Mouse (Mus musculus) embryonic facial prominence, embryonic 13.5 days (tissue): Measurements from ENCODE around the gene Eef2k. TPM values are rescaled to one million over a fixed set of nuclear protein-coding genes. Genes with fewer than 3 reads are reported as not detected.
"Not testable (repeated sequence)": the region's sequence is repeated elsewhere in the genome, so short reads cannot be mapped to it uniquely, and the experiment has no call there.

Experiments
- ATAC-seq: fragments of 200-750 bp; cut with Nextera tagmentation; 2 replicates; pipeline ENCODE4 v1.8.0; 2017; ENCODE audit warnings: low read depth; ENCODE audit not compliant: insufficient number of reproducible peaks, insufficient read depth, low FRiP score, low TSS enrichment
- H3K27ac ChIP-seq: fragments of 300-500 bp; sonication (generic); 2 replicates; pipeline ENCODE4 v1.5.1; 2015; ENCODE audit warnings: moderate library complexity, mild to moderate bottlenecking, inconsistent platforms
- H3K27me3 ChIP-seq: fragments of 300-500 bp; sonication (generic); 2 replicates; pipeline ENCODE4 v1.6.1; 2015; ENCODE audit warnings: mild to moderate bottlenecking, inconsistent platforms
- H3K36me3 ChIP-seq: fragments of 300-500 bp; sonication (generic); 2 replicates; pipeline ENCODE4 v1.6.1; 2015; ENCODE audit warnings: mild to moderate bottlenecking, inconsistent platforms
- H3K4me1 ChIP-seq: fragments of 300-500 bp; sonication (generic); 2 replicates; pipeline ENCODE4 v1.6.1; 2015; ENCODE audit warnings: inconsistent platforms
- H3K4me2 ChIP-seq: fragments of 300-500 bp; sonication (generic); 2 replicates; pipeline ENCODE4 v1.6.1; 2015; ENCODE audit warnings: moderate library complexity, mild to moderate bottlenecking, inconsistent platforms
- H3K4me3 ChIP-seq: fragments of 300-500 bp; sonication (generic); 2 replicates; pipeline ENCODE4 v1.5.1; 2015; ENCODE audit warnings: mild to moderate bottlenecking, inconsistent platforms
- H3K9ac ChIP-seq: fragments of 300-500 bp; sonication (generic); 2 replicates; pipeline ENCODE4 v1.6.1; 2015; ENCODE audit warnings: mild to moderate bottlenecking, inconsistent platforms
- H3K9me3 ChIP-seq: fragments of 300-500 bp; sonication (generic); 2 replicates; pipeline ENCODE4 v1.6.1; 2016; ENCODE audit warnings: inconsistent platforms
- WGBS: fragments of 180-500 bp; shearing (Covaris S2); methylation state at CpG from one replicate; pipeline ENCODE4 v1.1.7; 2015; ENCODE audit warnings: mixed read lengths; 5-methylcytosine and 5-hydroxymethylcytosine counted together
- polyA plus RNA-seq: library from polyadenylated mRNA; unstranded; fragments of >200 nt; fragmentation: Nextera tagmentation; extraction: Ambion mirVana; gene quantifications from 2 replicates; pipeline ENCODE4 v1.2.1, GENCODE M21; 2015

Eef2k gene
- polyA plus RNA-seq, 1 experiment from 2014 or later = 39.4 TPM

- Histone ChIP-seq H3K9ac (peak overlapping the region; percentile 6; the same call in 1 of the 2 replicates), H3K4me3 (no peak overlapping the region), H3K27me3 (no peaks in the 10 kb centered on the region), H3K4me1 (no peaks in the 10 kb centered on the region), H3K36me3 (peaks cover 78% of the 10 kb centered on the region), H3K27ac (no peak overlapping the region), H3K9me3 (no peaks in the 10 kb centered on the region), H3K4me2 (no peak overlapping the region)
- 76% methylated on average over 1 of the region's 1 CpGs for WGBS
- no peak for ATAC-seq
These were observed 99.9 kb downstream of the Eef2k start for GRCm38 (mm10) chr7:120942506-120942905.

GRCm38 (mm10) chr7:120943936-120944509, 101.4 kb downstream of the Eef2k start:
- H3K27me3 ChIP-seq = no peaks in the 10 kb centered on the region
- H3K4me3 ChIP-seq = no peak overlapping the region
- H3K36me3 ChIP-seq = peaks cover 74% of the 10 kb centered on the region
- no peak overlapping the region for H3K4me2 ChIP-seq
- no peaks in the 10 kb centered on the region for H3K9me3 ChIP-seq
- H3K27ac ChIP-seq = no peak overlapping the region
- 73% methylated on average over 7 of the region's 8 CpGs for WGBS
- ATAC-seq = no peak
- no peak overlapping the region for H3K9ac ChIP-seq
- H3K4me1 ChIP-seq = no peaks in the 10 kb centered on the region

- peaks cover 36% of the 10 kb centered on the region for H3K36me3 ChIP-seq
- H3K27ac ChIP-seq, H3K4me3 ChIP-seq, H3K27me3 ChIP-seq, ATAC-seq, H3K4me2 ChIP-seq, H3K9me3 ChIP-seq, H3K9ac ChIP-seq, H3K4me1 ChIP-seq: not testable (repeated sequence)
- WGBS = 86% methylated on average over 7 of the region's 7 CpGs
These were observed 111.0 kb downstream of the Eef2k start for GRCm38 (mm10) chr7:120953591-120953990.

Other genes with a start within 250 kb of the Eef2k start
- 169 and 190 TPM in 2 replicates for gene Uqcrc2, start 207.7 kb upstream of the Eef2k start, polyA plus RNA-seq
- 0.39 and 0.54 TPM in 2 replicates for gene Pdzd9, start 172.5 kb upstream of the Eef2k start, polyA plus RNA-seq
- 14.5 and 15.4 TPM in 2 replicates for gene Mosmo, start 165.2 kb upstream of the Eef2k start, polyA plus RNA-seq
- 0.15 and 0.28 TPM in 2 replicates for gene Vwa3a, start 103.5 kb upstream of the Eef2k start, polyA plus RNA-seq
- not detected in 2 replicates for gene Gm5737, start 30.5 kb upstream of the Eef2k start, polyA plus RNA-seq
- gene Polr3e, start 74.9 kb downstream of the Eef2k start, polyA plus RNA-seq = 37.9 and 38.2 TPM in 2 replicates
- gene Cdr2, start 139.5 kb downstream of the Eef2k start, polyA plus RNA-seq = 10.5 and 11.2 TPM in 2 replicates
- 0.24 and 0.45 TPM in 2 replicates for gene Mfsd13b, start 139.7 kb downstream of the Eef2k start, polyA plus RNA-seq
- 176 and 190 TPM in 2 replicates for gene Mettl9, start 191.6 kb downstream of the Eef2k start, polyA plus RNA-seq
- gene Igsf6, start 231.7 kb downstream of the Eef2k start, polyA plus RNA-seq = 1.7 TPM in 2 replicates
- gene Otoa, start 238.8 kb downstream of the Eef2k start, polyA plus RNA-seq = 0.12 and 0.18 TPM in 2 replicates